ENCODE assay signal across 11 mouse cellular contexts in the genomic region with DNA sequence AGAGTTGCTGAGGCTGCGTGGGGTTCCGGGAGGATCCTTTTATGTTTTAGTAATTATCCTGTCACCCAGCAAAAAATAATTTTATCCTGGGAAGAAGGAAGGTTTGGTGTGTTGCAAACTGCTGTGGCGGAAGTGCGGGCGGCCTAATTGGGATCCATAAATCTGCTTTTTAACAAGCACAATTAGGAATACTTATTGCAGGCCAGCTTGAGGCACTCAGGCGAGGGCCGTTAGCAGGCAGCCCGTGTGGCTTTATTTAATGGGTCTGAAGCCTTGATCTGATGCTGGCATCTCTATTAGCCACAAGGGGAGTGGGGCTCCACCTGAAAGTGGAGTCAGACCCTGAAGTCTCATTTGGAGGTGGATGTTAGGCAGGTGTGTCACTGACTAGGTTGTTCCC. TPM values are rescaled to one million over a fixed set of nuclear protein-coding genes. Genes with fewer than 3 reads are reported as not detected.
"Had no signal": no experiment of that assay in that cellular context is flagged by ENCODE, and none has a peak within 500 bp of the region (broad histone marks: within the 10 kb centered on the region; RNA-seq: fewer than 3 reads in every experiment).

No protein-coding gene starts in this region.

- H3K27me3 ChIP-seq: midbrain, embryonic 15.5 days had no signal

- H3K27ac ChIP-seq: limb, embryonic 12.5 days; liver, embryonic 14.5 days; macrophage; midbrain, embryonic 15.5 days; stomach, postnatal 0 days had no signal

- DNase-seq: kidney, adult 11 months; lung, embryonic 14.5 days; lung, postnatal 10 days; thymus, postnatal 4 days had no signal

- H3K36me3 ChIP-seq: limb, embryonic 12.5 days; midbrain, embryonic 15.5 days had no signal

- H3K4me3 ChIP-seq: limb, embryonic 12.5 days; megakaryocyte, embryonic 14.5 days; midbrain, embryonic 15.5 days had no signal

- H3K4me2 ChIP-seq: limb, embryonic 12.5 days; lung, embryonic 14.5 days; midbrain, embryonic 11.5 days; midbrain, embryonic 15.5 days had no signal

- H3K9ac ChIP-seq: limb, embryonic 12.5 days; liver, embryonic 14.5 days; lung, embryonic 14.5 days; midbrain, embryonic 15.5 days had no signal

- ATAC-seq: midbrain, embryonic 15.5 days had no signal

- H3K9me3 ChIP-seq: limb, embryonic 12.5 days; megakaryocyte, embryonic 14.5 days; midbrain, embryonic 15.5 days had no signal

- H3K4me1 ChIP-seq: midbrain, embryonic 15.5 days had no signal

RNA-seq across cellular contexts. Expression of a gene that starts 23.4 kb away (rescaled TPM):
- polyA plus RNA-seq: macrophage had no signal
